In the genomic region with DNA sequence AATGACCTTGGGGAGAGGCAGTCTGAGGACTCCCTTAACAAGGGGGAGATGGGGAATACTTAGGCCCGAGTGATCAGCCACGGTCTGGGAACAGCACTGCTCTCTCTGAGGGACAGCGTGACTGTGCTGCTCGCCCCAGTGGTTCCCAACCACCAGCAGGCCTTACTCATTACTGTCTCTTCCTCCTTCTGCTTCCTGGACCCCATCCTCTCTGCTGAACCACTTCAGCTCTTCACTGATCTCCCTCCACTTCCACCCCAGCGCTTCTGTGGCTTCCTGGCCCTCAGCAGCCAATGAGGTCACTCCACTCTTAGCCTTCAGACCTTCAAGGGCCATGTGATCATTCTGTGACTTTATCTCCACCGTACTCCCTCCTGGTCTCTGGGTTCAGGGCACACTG, we compare ENCODE assay signal across 25 mouse cellular contexts. TPM values are rescaled to one million over a fixed set of nuclear protein-coding genes. Genes with fewer than 3 reads are reported as not detected.
DNase-seq lines count a peak whose midpoint lies in the region; ATAC-seq and TF ChIP-seq lines count a peak whose summit lies in the region.
"Had no signal": no experiment of that assay in that cellular context is flagged by ENCODE, and none has a peak within 500 bp of the region (broad histone marks: within the 10 kb centered on the region; RNA-seq: fewer than 3 reads in every experiment).

No protein-coding gene starts in this region.

- TF ChIP-seq POLR2A in spleen, adult 2 months (IDR thresholded peaks at IDR 0.05; ENCODE audit: low read depth, low read length), result no peak
- no peak for TF ChIP-seq POLR2A in CH12.LX (IDR thresholded peaks at IDR 0.05; ENCODE audit: low read depth, low read length)

- no peaks in the 10 kb centered on the region for H3K79me2 ChIP-seq in CH12.LX (replicated peaks; ENCODE audit: control insufficient read depth, extremely low read depth, insufficient read depth, poor library complexity, severe bottlenecking)

- TF ChIP-seq EP300 in CH12.LX (IDR thresholded peaks at IDR 0.05; ENCODE audit: low read length), result 0 out of 2 replicates have a peak, but pooled peaks have one; percentile 29

- WGBS in spleen, adult 2 months, result 5% methylated on average over 6 of the region's 6 CpGs

- no peak overlapping the region for H3K9ac ChIP-seq in CH12.LX (ENCODE audit: insufficient read depth, low read depth)
- H3K9ac ChIP-seq: forebrain, embryonic 15.5 days; hindbrain, embryonic 13.5 days; kidney, embryonic 15.5 days; liver, embryonic 14.5 days; midbrain, embryonic 12.5 days had no signal

- in situ Hi-C loops in CH12.LX (cut with MboI; ENCODE audit: low pct_ligation_motif_present, low pct_unique_long_range_greater_than_20kb, low sequenced_read_pairs), result no loop called here

- H3K4me3 ChIP-seq in spleen, adult 2 months (ENCODE audit: extremely low read depth, insufficient read depth, insufficient read length), result no peak overlapping the region
- no peak overlapping the region for H3K4me3 ChIP-seq in CH12.LX (replicated peaks in 1 of 3; ENCODE audit: low read depth in 2 of 3, low read length in 2 of 3, poor library complexity in 1 of 3)
- H3K4me3 ChIP-seq: erythroblast, embryonic 14.5 days; forebrain, embryonic 15.5 days; hindbrain, embryonic 13.5 days; kidney, embryonic 15.5 days; limb, embryonic 10.5 days; midbrain, embryonic 12.5 days had no signal

- H3K4me1 ChIP-seq in spleen, adult 2 months (ENCODE audit: control insufficient read depth, insufficient read depth, insufficient read length), result peaks cover 23% of the 10 kb centered on the region
- peaks cover 38 to 62% of the 10 kb centered on the region in 2 experiments for H3K4me1 ChIP-seq in CH12.LX (ENCODE audit: control insufficient read depth in 1 of 2, insufficient read depth in 2 of 2)
- H3K4me1 ChIP-seq: forebrain, embryonic 15.5 days; hindbrain, embryonic 13.5 days; kidney, embryonic 15.5 days; limb, embryonic 10.5 days; midbrain, embryonic 12.5 days had no signal

- intact Hi-C loops in heart, postnatal 25 days (cut with DNase I), result no loop called here

- no peak for TF ChIP-seq RAD21 in CH12.LX (IDR thresholded peaks at IDR 0.05; ENCODE audit: low read depth, low read length)

- no peak for TF ChIP-seq CTCF in spleen, adult 2 months (IDR thresholded peaks at IDR 0.05; ENCODE audit: extremely low read depth, insufficient read depth, insufficient read length, insufficient replicate concordance)
- no peak for TF ChIP-seq CTCF in CH12.LX (conservative IDR thresholded peaks at IDR 0.05 in 1 of 2, IDR thresholded peaks at IDR 0.05 in 1 of 2; ENCODE audit: low read depth in 2 of 2, low read length in 2 of 2)

- no peak overlapping the region for H3K4me2 ChIP-seq in CH12.LX (ENCODE audit: insufficient read depth, low read depth, poor library complexity, severe bottlenecking)
- H3K4me2 ChIP-seq: forebrain, embryonic 15.5 days; hindbrain, embryonic 13.5 days; kidney, embryonic 15.5 days; midbrain, embryonic 12.5 days had no signal

- no peaks in the 10 kb centered on the region for H3K36me3 ChIP-seq in spleen, adult 2 months (ENCODE audit: control insufficient read depth, insufficient read depth, low read length)
- H3K36me3 ChIP-seq in CH12.LX (replicated peaks in 1 of 2; ENCODE audit: control insufficient read depth in 1 of 2, insufficient read depth in 1 of 2, low read length in 1 of 2), result peaks cover 0 to 54% of the 10 kb centered on the region in 2 experiments
- H3K36me3 ChIP-seq: forebrain, embryonic 15.5 days; hindbrain, embryonic 13.5 days; kidney, embryonic 15.5 days; limb, embryonic 10.5 days; midbrain, embryonic 12.5 days had no signal

- ATAC-seq in hematopoietic stem cell, adult 5-6 weeks (replicated peaks in 1 of 2; ENCODE audit: insufficient read depth in 1 of 2, low FRiP score in 2 of 2, low TSS enrichment in 1 of 2, low read depth in 1 of 2, poor library complexity in 2 of 2, severe bottlenecking in 2 of 2), result peak; percentile 63 to 73
- ATAC-seq: forebrain, embryonic 15.5 days had no signal

- DNase-seq in spleen, adult 2 months (ENCODE audit: low read depth in 1 of 2, low spot score in 2 of 2), result peak in 1 of 2 experiments; percentile 63
- no peak for DNase-seq in spleen, adult 12 weeks (ENCODE audit: low spot score)
- peak; percentile 74 for DNase-seq in CH12.LX (ENCODE audit: extremely low read depth)
- peak; percentile 76 to 79 for DNase-seq in spleen, postnatal 36 days (ENCODE audit: low spot score in 2 of 2)
- no peak for DNase-seq in frontal cortex, adult 2 months (ENCODE audit: extremely low spot score in 1 of 2, low spot score in 1 of 2)
- DNase-seq in heart, postnatal 25 days (ENCODE audit: low spot score), result no peak
- DNase-seq: adrenal gland, postnatal 36 days; cerebellum, adult 2 months; heart, adult 18-20 months; lung, postnatal 10 days; retina, postnatal 1 day; right cerebral cortex, postnatal 4 days had no signal

- peak overlapping the region; percentile 64 for H3K27ac ChIP-seq in spleen, adult 2 months (ENCODE audit: insufficient read depth, low read length)
- H3K27ac ChIP-seq in CH12.LX (ENCODE audit: insufficient read depth, low read depth), result peak overlapping the region; percentile 14; the same call in 1 of the 2 replicates
- H3K27ac ChIP-seq: forebrain, embryonic 15.5 days; hindbrain, embryonic 13.5 days; kidney, embryonic 15.5 days; limb, embryonic 10.5 days; liver, embryonic 14.5 days; midbrain, embryonic 12.5 days had no signal

- no peaks in the 10 kb centered on the region for H3K27me3 ChIP-seq in spleen, adult 2 months (ENCODE audit: control insufficient read depth, insufficient read depth, low read length)
- no peaks in the 10 kb centered on the region for H3K27me3 ChIP-seq in CH12.LX (replicated peaks)
- H3K27me3 ChIP-seq: forebrain, embryonic 15.5 days; hindbrain, embryonic 13.5 days had no signal

- H3K9me3 ChIP-seq in CH12.LX (replicated peaks; ENCODE audit: low read length), result no peaks in the 10 kb centered on the region
- H3K9me3 ChIP-seq: forebrain, embryonic 15.5 days; hindbrain, embryonic 13.5 days; kidney, embryonic 15.5 days; limb, embryonic 10.5 days; midbrain, embryonic 12.5 days had no signal

- dilution Hi-C loops in CH12.LX (cut with MboI; ENCODE audit: extremely low pct_ligation_motif_present, extremely low pct_unique_long_range_greater_than_20kb, low sequenced_read_pairs), result no loop called here

TF ChIP-seq in CH12.LX, 34 proteins besides CTCF, POLR2A, EP300 and RAD21:
- no peak for TF ChIP-seq PAX5 (IDR thresholded peaks at IDR 0.05; ENCODE audit: low read length)
- peak; percentile 35; the same call in 1 of the 2 replicates for TF ChIP-seq USF1 (IDR thresholded peaks at IDR 0.05; ENCODE audit: low read depth, low read length)
- TF ChIP-seq NRF1 (IDR thresholded peaks at IDR 0.05; ENCODE audit: low read depth, low read length), result no peak
- peak; percentile 41; the same call in 1 of the 2 replicates for TF ChIP-seq MAX (IDR thresholded peaks at IDR 0.05; ENCODE audit: low read length)
- peak; percentile 38; the same call in 1 of the 2 replicates for TF ChIP-seq ELF1 (IDR thresholded peaks at IDR 0.05; ENCODE audit: low read depth, low read length)

RNA-seq across cellular contexts. Expression of a gene that starts 6.5 kb away (rescaled TPM):
- 0.12 and 0.25 TPM in 2 replicates for polyA plus RNA-seq in spleen, adult 2 months (2012; rRNA removed)
- not detected in 2 replicates for total RNA-seq in CH12.LX (2012; rRNA removed)
- not detected in 2 replicates for total RNA-seq in CH12.LX (2014; rRNA removed)
- polyA plus RNA-seq in CH12.LX (2012; ENCODE audit: insufficient read length, low read depth), result 0.27 TPM in 1 of 2 replicates, not detected in the other
- not detected in 2 replicates for total RNA-seq in hematopoietic stem cell, adult 5-6 weeks (2017)
- polyA plus RNA-seq in frontal cortex, adult 2 months (2012; rRNA removed), result not detected in 2 replicates
- total RNA-seq in heart, postnatal 25 days (2021), result not detected
- total RNA-seq: heart, adult 18-20 months; layer of hippocampus, postnatal 25 days had no signal
- polyA plus RNA-seq: cerebellum, adult 2 months; embryonic facial prominence, embryonic 11.5 days; erythroblast, embryonic 14.5 days; forebrain, embryonic 15.5 days; heart, postnatal 0 days; hindbrain, embryonic 13.5 days; intestine, embryonic 14.5 days; limb, embryonic 10.5 days; midbrain, embryonic 12.5 days; neural tube, embryonic 14.5 days had no signal

RNA-seq across cellular contexts. Expression of a gene that starts 11.5 kb away (rescaled TPM):
- 15.9 and 16.7 TPM in 2 replicates for polyA plus RNA-seq in spleen, adult 2 months (2012; rRNA removed)
- total RNA-seq in CH12.LX (2012; rRNA removed), result 2.9 and 4.5 TPM in 2 replicates
- total RNA-seq in CH12.LX (2014; rRNA removed), result 9.8 TPM in 2 replicates
- 13.0 and 13.9 TPM in 2 replicates for polyA plus RNA-seq in CH12.LX (2012; ENCODE audit: insufficient read length, low read depth)
- total RNA-seq in hematopoietic stem cell, adult 5-6 weeks (2017), result not detected in 2 replicates
- 2.6 and 3.3 TPM in 2 replicates for polyA plus RNA-seq in frontal cortex, adult 2 months (2012; rRNA removed)
- 1 to 10 TPM; 2.5 to 3.7 TPM for total RNA-seq in heart, postnatal 25 days (2021)
- polyA plus RNA-seq: erythroblast, embryonic 14.5 days had no signal

RNA-seq across cellular contexts. Expression of a gene that starts 41.2 kb away (rescaled TPM):
- 0.28 and 0.31 TPM in 2 replicates for polyA plus RNA-seq in spleen, adult 2 months (2012; rRNA removed)
- total RNA-seq in CH12.LX (2012; rRNA removed) (0.76 and 0.93 TPM in 2 replicates), CH12.LX (2014; rRNA removed) (0.40 and 0.63 TPM in 2 replicates)
- 0.59 and 0.70 TPM in 2 replicates for polyA plus RNA-seq in CH12.LX (2012; ENCODE audit: insufficient read length, low read depth)
- total RNA-seq in hematopoietic stem cell, adult 5-6 weeks (2017), result 0.38 TPM in 1 of 2 replicates, not detected in the other
- 6.2 and 7.4 TPM in 2 replicates for polyA plus RNA-seq in frontal cortex, adult 2 months (2012; rRNA removed)
- under 1 TPM; 0.94 to 0.98 TPM for total RNA-seq in heart, postnatal 25 days (2021)
- polyA plus RNA-seq: erythroblast, embryonic 14.5 days had no signal

RNA-seq across cellular contexts. Expression of a gene that starts 51.5 kb away (rescaled TPM):
- polyA plus RNA-seq in spleen, adult 2 months (2012; rRNA removed), result 3.4 and 4.1 TPM in 2 replicates
- total RNA-seq in CH12.LX (2012; rRNA removed) (118 and 132 TPM in 2 replicates), CH12.LX (2014; rRNA removed) (90.6 and 93.2 TPM in 2 replicates)
- polyA plus RNA-seq in CH12.LX (2012; ENCODE audit: insufficient read length, low read depth), result 75.4 and 79.3 TPM in 2 replicates
- total RNA-seq in hematopoietic stem cell, adult 5-6 weeks (2017), result 15.9 and 26.9 TPM in 2 replicates
- 82.0 and 93.0 TPM in 2 replicates for polyA plus RNA-seq in frontal cortex, adult 2 months (2012; rRNA removed)
- 100 to 1,000 TPM; 208 to 239 TPM for total RNA-seq in heart, postnatal 25 days (2021)

Comparison
In these comparisons a context has a peak if more than half of its experiments do, and no peak if none do; other contexts are left out.
1. DNase-seq: peak in CH12.LX (single experiment) and spleen, postnatal 36 days (2 of 2); none in spleen, adult 12 weeks (single experiment), frontal cortex, adult 2 months (0 of 2) and heart, postnatal 25 days (single experiment).